Comparison of ENCODE assay signal across 10 mouse cellular contexts in genomic region chr11:52629776-52630175, GRCm38 (mm10).
DNase-seq lines count a peak whose midpoint lies in the region; TF ChIP-seq lines count a peak whose summit lies in the region.
"Had no signal": no experiment of that assay in that cellular context is flagged by ENCODE, and none has a peak within 500 bp of the region (broad histone marks: within the 10 kb centered on the region; RNA-seq: fewer than 3 reads in every experiment).

No protein-coding gene starts in this region.

- no peaks in the 10 kb centered on the region for H3K27me3 ChIP-seq in E14TG2a.4 (ENCODE audit: insufficient read depth, low read length)
- H3K27me3 ChIP-seq: hindbrain, embryonic 15.5 days had no signal

- no peak overlapping the region for H3K27ac ChIP-seq in layer of hippocampus, adult 2 months
- no peak overlapping the region for H3K27ac ChIP-seq in cortical plate, adult 2 months (ENCODE audit: insufficient read depth, low read length)
- H3K27ac ChIP-seq: hindbrain, embryonic 15.5 days had no signal

- H3K9me3 ChIP-seq in E14TG2a.4 (ENCODE audit: low read length) = no peaks in the 10 kb centered on the region
- H3K9me3 ChIP-seq: hindbrain, embryonic 15.5 days had no signal

- no peaks in the 10 kb centered on the region; the same call in 1 of the 2 replicates for H3K4me1 ChIP-seq in E14TG2a.4 (replicated peaks; ENCODE audit: low read depth, low read length)
- peaks cover 3% of the 10 kb centered on the region; the same call in 1 of the 2 replicates for H3K4me1 ChIP-seq in cortical plate, adult 2 months (ENCODE audit: control insufficient read depth, insufficient read depth, low read length)
- H3K4me1 ChIP-seq: hindbrain, embryonic 15.5 days had no signal

- TF ChIP-seq CTCF in layer of hippocampus, adult 2 months (conservative IDR thresholded peaks at IDR 0.05) = peak; percentile 61
- TF ChIP-seq CTCF in E14TG2a.4 (conservative IDR thresholded peaks at IDR 0.05; ENCODE audit: low read length) = peak; percentile 87
- peak; percentile 40 for TF ChIP-seq CTCF in cortical plate, adult 2 months (IDR thresholded peaks at IDR 0.05; ENCODE audit: extremely low read depth, insufficient read depth, low read length)

- peak; percentile 42 for DNase-seq in adrenal gland, postnatal 14 days
- DNase-seq in adrenal gland, postnatal 25 days = no peak
- no peak for DNase-seq in layer of hippocampus, adult 2 months (ENCODE audit: low spot score in 2 of 2)
- no peak for DNase-seq in layer of hippocampus, postnatal 14 days (ENCODE audit: low spot score in 2 of 2)
- no peak for DNase-seq in cerebellum, adult 11 months
- no peak for DNase-seq in frontal cortex, postnatal 36 days (ENCODE audit: low spot score in 2 of 2)
- DNase-seq: cerebellum, adult 18-20 months had no signal

- H3K36me3 ChIP-seq in E14TG2a.4 (ENCODE audit: insufficient read depth, low read length) = no peaks in the 10 kb centered on the region
- H3K36me3 ChIP-seq: hindbrain, embryonic 15.5 days had no signal

- H3K4me3 ChIP-seq in layer of hippocampus, adult 2 months = no peak overlapping the region
- no peak overlapping the region for H3K4me3 ChIP-seq in E14TG2a.4 (replicated peaks; ENCODE audit: low read length)
- H3K4me3 ChIP-seq in cortical plate, adult 2 months (ENCODE audit: insufficient read depth, low read length) = no peak overlapping the region
- H3K4me3 ChIP-seq: hindbrain, embryonic 15.5 days had no signal

- no peak for TF ChIP-seq POLR2A in cortical plate, adult 2 months (IDR thresholded peaks at IDR 0.05; ENCODE audit: extremely low read depth, insufficient read depth, low read length)
